Mouse (Mus musculus) small intestine, adult 2 months (tissue): ENCODE results near the gene Mpzl1. TPM values are rescaled to one million over a fixed set of nuclear protein-coding genes. Genes with fewer than 3 reads are reported as not detected.

ENCODE experiments used
- H3K27ac ChIP-seq: fragments of 200-500 bp; 2 replicates; pipeline ENCODE4 v1.5.1; 2012; ENCODE audit warnings: low read depth, low read length, control low read depth, inconsistent platforms; ENCODE audit not compliant: insufficient read depth
- H3K27me3 ChIP-seq: fragments of 200-500 bp; 2 replicates; pipeline ENCODE4 v1.6.1; 2012; ENCODE audit warnings: mild to moderate bottlenecking, moderate library complexity, low read length, inconsistent platforms; ENCODE audit not compliant: control insufficient read depth, insufficient read depth
- H3K36me3 ChIP-seq: fragments of 200-500 bp; 2 replicates; pipeline ENCODE4 v1.6.1; 2012; ENCODE audit warnings: mild to moderate bottlenecking, low read length, control low read depth, inconsistent platforms; ENCODE audit not compliant: control insufficient read depth, insufficient read depth
- H3K4me1 ChIP-seq: fragments of 200-500 bp; 2 replicates; pipeline ENCODE4 v1.6.1; 2012; ENCODE audit warnings: low read length, inconsistent platforms, mixed read lengths; ENCODE audit not compliant: control insufficient read depth, insufficient read depth, insufficient read length
- H3K4me3 ChIP-seq: fragments of 200-500 bp; 2 replicates; pipeline ENCODE4 v1.5.1; 2012; ENCODE audit warnings: low read depth, mild to moderate bottlenecking, control low read depth, inconsistent platforms, low read length, moderate library complexity
- CTCF ChIP-seq: fragments of 200-500 bp; IDR thresholded peaks from 2 replicates; pipeline ENCODE4 v1.5.1; 2012; ENCODE audit warnings: low read depth, mild to moderate bottlenecking, control low read depth, inconsistent platforms, low read length, moderate library complexity, mixed read lengths; ENCODE audit not compliant: insufficient replicate concordance, insufficient read length; ENCODE audit errors: extremely low read depth
- POLR2A ChIP-seq: fragments of 200-500 bp; IDR thresholded peaks from 2 replicates; pipeline ENCODE4 v1.6.1; 2012; ENCODE audit warnings: low read depth, mild to moderate bottlenecking, control low read depth, inconsistent platforms, low read length, moderate library complexity
- WGBS: fragments of 180-500 bp; shearing (Covaris S2); methylation state at CpG from one replicate; pipeline ENCODE4 v1.1.7; 2018; 5-methylcytosine and 5-hydroxymethylcytosine counted together
- polyA plus RNA-seq: library from polyadenylated mRNA; depleted of rRNA; stranded (reverse); fragments of >200 nt; gene quantifications from 2 replicates; pipeline ENCODE4 v1.2.3, GENCODE M21; 2012

Mpzl1 gene
- polyA plus RNA-seq, 1 experiment: 24.8 TPM

DNA sequence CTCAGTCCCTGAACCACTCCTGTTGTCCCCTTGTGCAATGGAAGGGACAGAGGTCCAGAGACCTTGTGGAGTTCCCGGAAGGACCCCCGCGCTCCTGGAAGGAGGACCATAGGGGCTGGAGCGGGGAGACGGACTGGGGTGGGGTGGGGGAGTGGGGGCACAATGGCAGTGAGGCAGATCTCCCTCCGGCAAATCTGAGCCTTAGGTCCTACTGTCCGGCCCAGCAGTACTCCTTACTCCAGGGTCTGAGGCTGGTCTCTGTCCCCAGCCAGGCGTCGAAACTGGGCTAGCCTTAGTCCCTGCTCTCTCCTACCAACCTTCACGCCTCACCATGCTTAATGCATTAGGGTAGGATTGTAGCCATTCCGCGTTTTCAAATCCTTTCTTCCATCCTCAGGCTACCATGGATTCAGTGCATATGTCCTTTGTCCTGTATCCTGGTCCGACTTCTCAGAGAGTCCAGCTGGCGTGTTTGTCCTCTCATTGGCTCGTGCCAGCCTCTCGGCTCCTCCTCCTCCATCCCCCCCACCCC lies 8.5 kb upstream of the Mpzl1 start:
- 1% methylated on average over 16 of the region's 16 CpGs for WGBS
- no peaks in the 10 kb centered on the region for H3K27me3 ChIP-seq
- peak overlapping the region; percentile 75 for H3K27ac ChIP-seq
- peak overlapping the region; percentile 79 for H3K4me3 ChIP-seq
- no peaks in the 10 kb centered on the region for H3K36me3 ChIP-seq
- H3K4me1 ChIP-seq: no peaks in the 10 kb centered on the region
- no peak for TF ChIP-seq CTCF
- no peak for TF ChIP-seq POLR2A

DNA sequence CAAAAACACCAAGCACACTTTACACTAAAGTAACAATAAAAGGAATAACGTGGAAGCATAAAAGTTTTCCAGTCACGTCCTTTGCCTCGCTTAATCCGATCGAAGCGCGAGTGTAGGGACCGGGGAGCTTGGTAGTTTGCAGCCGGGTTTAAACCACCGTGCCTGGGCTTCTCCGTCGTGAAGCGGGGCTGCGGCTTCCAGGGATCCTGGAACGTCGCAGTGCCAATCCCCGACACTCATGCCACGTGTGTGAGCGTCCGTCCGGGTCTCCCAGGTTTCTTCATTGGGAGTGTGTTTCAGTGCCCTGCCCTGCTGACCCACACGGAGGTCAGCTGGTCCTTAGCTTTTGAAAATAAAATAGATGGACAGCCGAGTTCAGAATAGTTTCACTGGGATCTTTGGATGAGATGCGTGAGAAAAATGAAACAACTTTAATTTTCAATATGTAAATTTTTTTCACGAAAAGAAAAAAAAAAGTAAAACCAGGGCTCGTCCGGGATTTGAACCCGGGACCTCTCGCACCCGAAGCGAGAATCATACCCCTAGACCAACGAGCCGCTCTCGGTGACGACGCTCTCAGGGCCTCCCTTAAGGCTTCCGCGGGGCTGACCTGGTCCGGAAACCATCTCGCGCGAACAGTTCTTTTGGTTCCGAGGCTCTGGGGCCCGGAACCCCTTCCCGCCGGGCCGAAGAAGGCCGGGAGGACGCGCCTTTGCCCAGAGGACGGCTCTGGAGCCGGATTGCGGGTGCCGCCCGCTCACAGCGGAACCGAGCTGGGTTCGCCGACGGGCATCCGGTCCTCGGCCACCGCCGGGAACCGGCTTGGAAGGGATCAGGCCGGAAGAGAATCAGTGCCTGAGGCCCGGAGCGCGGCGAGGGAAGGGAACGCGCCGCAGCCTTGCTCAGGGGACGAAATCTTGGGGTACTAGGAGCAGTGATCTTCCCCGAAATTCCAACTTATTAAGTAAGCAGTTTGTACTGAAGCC lies 7.7 kb upstream of the Mpzl1 start:
- Histone ChIP-seq H3K27me3 (no peaks in the 10 kb centered on the region), H3K27ac (peak overlapping the region; percentile 75), H3K4me3 (peak overlapping the region; percentile 79), H3K4me1 (no peaks in the 10 kb centered on the region), H3K36me3 (no peaks in the 10 kb centered on the region)
- under 1% methylated on average over 75 of the region's 75 CpGs for WGBS
- TF ChIP-seq POLR2A: peak; percentile 59
- no peak for TF ChIP-seq CTCF

GRCm38 (mm10) chr1:165641271-165641771 lies 7.0 kb upstream of the Mpzl1 start:
- Histone ChIP-seq H3K36me3 (no peaks in the 10 kb centered on the region), H3K27ac (peak overlapping the region; percentile 45; the same call in 1 of the 2 replicates), H3K4me3 (peak overlapping the region; percentile 79), H3K4me1 (peaks cover under 1% of the 10 kb centered on the region; the same call in 1 of the 2 replicates), H3K27me3 (no peaks in the 10 kb centered on the region)
- no peak for TF ChIP-seq POLR2A
- TF ChIP-seq CTCF: peak; percentile 54; the same call in 1 of the 2 replicates
- 6% methylated on average over 16 of the region's 16 CpGs for WGBS

GRCm38 (mm10) chr1:165636289-165636688 lies 2.0 kb upstream of the Mpzl1 start:
- Histone ChIP-seq H3K36me3 (no peaks in the 10 kb centered on the region), H3K4me1 (peaks cover 15% of the 10 kb centered on the region; the same call in 1 of the 2 replicates), H3K27ac (no peak overlapping the region), H3K27me3 (no peaks in the 10 kb centered on the region), H3K4me3 (no peak overlapping the region)
- 74% methylated on average over 8 of the region's 8 CpGs for WGBS
- no peak for TF ChIP-seq CTCF
- no peak for TF ChIP-seq POLR2A

- H3K4me3 ChIP-seq: peak overlapping the region; percentile 83
- H3K27me3 ChIP-seq: no peaks in the 10 kb centered on the region
Observed at GRCm38 (mm10) chr1:165635055-165635897, 938 bp upstream of the Mpzl1 start.

GRCm38 (mm10) chr1:165633345-165633744 lies 993 bp downstream of the Mpzl1 start:
- no peak overlapping the region for H3K4me3 ChIP-seq
- TF ChIP-seq CTCF (no peak), POLR2A (no peak)
- peaks cover 29% of the 10 kb centered on the region for H3K4me1 ChIP-seq
- no peaks in the 10 kb centered on the region for H3K27me3 ChIP-seq
- 10% methylated on average over 12 of the region's 12 CpGs for WGBS
- H3K36me3 ChIP-seq: no peaks in the 10 kb centered on the region
- H3K27ac ChIP-seq: no peak overlapping the region

More at GRCm38 (mm10) chr1:165635055-165635897, 938 bp upstream of the Mpzl1 start:
- WGBS: 30% methylated on average over 17 of the region's 17 CpGs
- H3K27ac ChIP-seq: peak overlapping the region; percentile 49
- no peaks in the 10 kb centered on the region for H3K36me3 ChIP-seq
- peaks cover 19% of the 10 kb centered on the region; the same call in 1 of the 2 replicates for H3K4me1 ChIP-seq
- no peak for TF ChIP-seq CTCF
- TF ChIP-seq POLR2A: no peak
